In genomic region chr5:142557397-142558067, GRCm38 (mm10) we compare ENCODE assay signal across 8 mouse cellular contexts. TPM values are rescaled to one million over a fixed set of nuclear protein-coding genes. Genes with fewer than 3 reads are reported as not detected.
DNase-seq lines count a peak whose midpoint lies in the region; ATAC-seq and TF ChIP-seq lines count a peak whose summit lies in the region.

No protein-coding gene starts in this region.

- WGBS in embryonic facial prominence, embryonic 15.5 days: 26% methylated on average over 16 of the region's 21 CpGs
- 26% methylated on average over 16 of the region's 21 CpGs for WGBS in heart, embryonic 15.5 days
- 24% methylated on average over 21 of the region's 21 CpGs for WGBS in liver, embryonic 16.5 days (ENCODE audit: insufficient replicate concordance)
- 28% methylated on average over 21 of the region's 21 CpGs for whole genome bisulfite sequencing in neural tube, embryonic 14.5 days

- H3K4me1 ChIP-seq in bone marrow macrophage, adult 2 months (ENCODE audit: control insufficient read depth, insufficient read depth, low read length): no peaks in the 10 kb centered on the region
- H3K4me1 ChIP-seq in embryonic facial prominence, embryonic 15.5 days: no peaks in the 10 kb centered on the region
- H3K4me1 ChIP-seq in heart, embryonic 15.5 days (replicated peaks): no peaks in the 10 kb centered on the region
- H3K4me1 ChIP-seq in liver, embryonic 16.5 days (ENCODE audit: control insufficient read depth, low read depth, low read length): no peaks in the 10 kb centered on the region
- no peaks in the 10 kb centered on the region for H3K4me1 ChIP-seq in neural tube, embryonic 14.5 days (ENCODE audit: control insufficient read depth, insufficient read depth, low read length)

- H3K9ac ChIP-seq in embryonic facial prominence, embryonic 15.5 days: no peak overlapping the region
- H3K9ac ChIP-seq in heart, embryonic 15.5 days: no peak overlapping the region
- H3K9ac ChIP-seq in liver, embryonic 16.5 days (ENCODE audit: low read depth, low read length): no peak overlapping the region
- H3K9ac ChIP-seq in neural tube, embryonic 14.5 days (replicated peaks; ENCODE audit: low read depth, low read length): no peak overlapping the region

- no peak overlapping the region for H3K27ac ChIP-seq in bone marrow macrophage, adult 2 months (ENCODE audit: insufficient read depth, low read depth, low read length)
- H3K27ac ChIP-seq in embryonic facial prominence, embryonic 15.5 days (replicated peaks): no peak overlapping the region
- no peak overlapping the region for H3K27ac ChIP-seq in heart, embryonic 15.5 days
- no peak overlapping the region for H3K27ac ChIP-seq in liver, embryonic 16.5 days (ENCODE audit: low read length)
- H3K27ac ChIP-seq in neural tube, embryonic 14.5 days (ENCODE audit: low read depth, low read length): no peak overlapping the region

- H3K27me3 ChIP-seq in embryonic facial prominence, embryonic 15.5 days: no peaks in the 10 kb centered on the region
- H3K27me3 ChIP-seq in heart, embryonic 15.5 days: no peaks in the 10 kb centered on the region
- no peaks in the 10 kb centered on the region for H3K27me3 ChIP-seq in liver, embryonic 16.5 days (ENCODE audit: control insufficient read depth, insufficient read depth, low read depth, low read length)
- no peaks in the 10 kb centered on the region for H3K27me3 ChIP-seq in neural tube, embryonic 14.5 days (ENCODE audit: control insufficient read depth, insufficient read depth, low read length)

- no peaks in the 10 kb centered on the region for H3K36me3 ChIP-seq in embryonic facial prominence, embryonic 15.5 days
- no peaks in the 10 kb centered on the region for H3K36me3 ChIP-seq in heart, embryonic 15.5 days
- no peaks in the 10 kb centered on the region for H3K36me3 ChIP-seq in liver, embryonic 16.5 days (ENCODE audit: control insufficient read depth, insufficient read depth)
- no peaks in the 10 kb centered on the region for H3K36me3 ChIP-seq in neural tube, embryonic 14.5 days (ENCODE audit: control insufficient read depth, insufficient read depth, low read length)

- 0 out of 2 replicates have a peak overlapping the region, but pooled peaks have one; percentile 12 for H3K4me2 ChIP-seq in embryonic facial prominence, embryonic 15.5 days (replicated peaks)
- 0 out of 2 replicates have a peak overlapping the region, but pooled peaks have one; percentile 21 for H3K4me2 ChIP-seq in heart, embryonic 15.5 days
- H3K4me2 ChIP-seq in liver, embryonic 16.5 days (ENCODE audit: low read depth, low read length): no peak overlapping the region
- no peak overlapping the region for H3K4me2 ChIP-seq in neural tube, embryonic 14.5 days (ENCODE audit: low read depth, low read length)

- DNase-seq in A20 (ENCODE audit: low read depth, low spot score): peak; percentile 84
- DNase-seq in kidney, postnatal 4 days: peak; percentile 85 to 86
- peak; percentile 74 for DNase-seq in testis, postnatal 14 days (ENCODE audit: low spot score)

- no peak for ATAC-seq in embryonic facial prominence, embryonic 15.5 days (ENCODE audit: insufficient number of reproducible peaks, low FRiP score, low TSS enrichment, low read depth)
- ATAC-seq in heart, embryonic 15.5 days (replicated peaks; ENCODE audit: insufficient number of reproducible peaks, insufficient read depth, low FRiP score, low read depth): no peak
- peak; percentile 56; the same call in 1 of the 2 replicates for ATAC-seq in liver, embryonic 16.5 days (ENCODE audit: low read depth)
- peak; percentile 81; the same call in 1 of the 2 replicates for ATAC-seq in neural tube, embryonic 14.5 days (ENCODE audit: low read depth)

- TF ChIP-seq CTCF in bone marrow macrophage, adult 2 months (IDR thresholded peaks at IDR 0.05; ENCODE audit: low read depth, low read length): peak; percentile 42; the same call in 1 of the 2 replicates

- no peak overlapping the region for H3K4me3 ChIP-seq in bone marrow macrophage, adult 2 months (ENCODE audit: insufficient read depth, low read length)
- H3K4me3 ChIP-seq in embryonic facial prominence, embryonic 15.5 days (replicated peaks): no peak overlapping the region
- no peak overlapping the region for H3K4me3 ChIP-seq in heart, embryonic 15.5 days
- H3K4me3 ChIP-seq in liver, embryonic 16.5 days (ENCODE audit: low read depth, low read length): no peak overlapping the region
- H3K4me3 ChIP-seq in neural tube, embryonic 14.5 days (ENCODE audit: low read depth, low read length): no peak overlapping the region

- TF ChIP-seq POLR2A in bone marrow macrophage, adult 2 months (IDR thresholded peaks at IDR 0.05; ENCODE audit: borderline replicate concordance, low read depth, low read length): no peak

- H3K9me3 ChIP-seq in embryonic facial prominence, embryonic 15.5 days (replicated peaks): no peaks in the 10 kb centered on the region
- H3K9me3 ChIP-seq in heart, embryonic 15.5 days (replicated peaks): no peaks in the 10 kb centered on the region
- no peaks in the 10 kb centered on the region for H3K9me3 ChIP-seq in liver, embryonic 16.5 days (replicated peaks; ENCODE audit: control insufficient read depth, low read length)
- H3K9me3 ChIP-seq in neural tube, embryonic 14.5 days (ENCODE audit: control insufficient read depth, low read length): no peaks in the 10 kb centered on the region

RNA-seq across cellular contexts. Expression of gene Radil, which starts 6.6 kb away (rescaled TPM):
- not detected in 2 replicates for polyA plus RNA-seq in bone marrow macrophage, adult 2 months (2012; ENCODE audit: insufficient read depth, insufficient read length, missing spikeins)
- polyA plus RNA-seq in embryonic facial prominence, embryonic 15.5 days (2015; fragmentation: Nextera tagmentation; extraction: Ambion mirVana): 6.9 and 7.9 TPM in 2 replicates
- polyA plus RNA-seq in heart, embryonic 15.5 days (2015; fragmentation: Nextera tagmentation; extraction: Ambion mirVana): 8.6 and 9.7 TPM in 2 replicates
- 0.08 and 0.09 TPM in 2 replicates for polyA plus RNA-seq in liver, embryonic 16.5 days (2015; fragmentation: Nextera tagmentation; extraction: Ambion mirVana)
- polyA plus RNA-seq in neural tube, embryonic 14.5 days (2014; fragmentation: Nextera tagmentation; extraction: Ambion mirVana): 14.2 and 20.1 TPM in 2 replicates

RNA-seq across cellular contexts. Expression of gene Papolb, which starts 27.7 kb away (rescaled TPM):
- not detected in 2 replicates for polyA plus RNA-seq in bone marrow macrophage, adult 2 months (2012; ENCODE audit: insufficient read depth, insufficient read length, missing spikeins)
- polyA plus RNA-seq in embryonic facial prominence, embryonic 15.5 days (2015; fragmentation: Nextera tagmentation; extraction: Ambion mirVana): 0.05 and 0.13 TPM in 2 replicates
- 0.09 and 0.13 TPM in 2 replicates for polyA plus RNA-seq in heart, embryonic 15.5 days (2015; fragmentation: Nextera tagmentation; extraction: Ambion mirVana)
- not detected in 2 replicates for polyA plus RNA-seq in liver, embryonic 16.5 days (2015; fragmentation: Nextera tagmentation; extraction: Ambion mirVana)
- polyA plus RNA-seq in neural tube, embryonic 14.5 days (2014; fragmentation: Nextera tagmentation; extraction: Ambion mirVana): 0.24 and 0.66 TPM in 2 replicates

RNA-seq across cellular contexts. Expression of gene Mmd2, which starts 51.1 kb away (rescaled TPM):
- not detected in 2 replicates for polyA plus RNA-seq in bone marrow macrophage, adult 2 months (2012; ENCODE audit: insufficient read depth, insufficient read length, missing spikeins)
- polyA plus RNA-seq in embryonic facial prominence, embryonic 15.5 days (2015; fragmentation: Nextera tagmentation; extraction: Ambion mirVana): 4.1 and 4.6 TPM in 2 replicates
- polyA plus RNA-seq in heart, embryonic 15.5 days (2015; fragmentation: Nextera tagmentation; extraction: Ambion mirVana): 0.09 and 0.90 TPM in 2 replicates
- 19.3 and 20.6 TPM in 2 replicates for polyA plus RNA-seq in liver, embryonic 16.5 days (2015; fragmentation: Nextera tagmentation; extraction: Ambion mirVana)
- polyA plus RNA-seq in neural tube, embryonic 14.5 days (2014; fragmentation: Nextera tagmentation; extraction: Ambion mirVana): 59.7 and 59.9 TPM in 2 replicates

Comparison
In these comparisons a context has a peak if more than half of its experiments do, and no peak if none do; other contexts are left out.
1. ATAC-seq: peak in liver, embryonic 16.5 days (single experiment) and neural tube, embryonic 14.5 days (single experiment); none in embryonic facial prominence, embryonic 15.5 days (single experiment) and heart, embryonic 15.5 days (single experiment).
2. H3K4me2 ChIP-seq: peak in embryonic facial prominence, embryonic 15.5 days (single experiment) and heart, embryonic 15.5 days (single experiment); none in liver, embryonic 16.5 days (single experiment) and neural tube, embryonic 14.5 days (single experiment).
3. Peak in every context shown above with its lines, with median percentiles within 50 percentile points of each other: DNase-seq.